Mouse (Mus musculus): Measurements from ENCODE around the gene Gm45713.
"Not testable (repeated sequence)": the region's sequence is repeated elsewhere in the genome, so short reads cannot be mapped to it uniquely, and the experiment has no call there.

The Gm45713 gene

DNA sequence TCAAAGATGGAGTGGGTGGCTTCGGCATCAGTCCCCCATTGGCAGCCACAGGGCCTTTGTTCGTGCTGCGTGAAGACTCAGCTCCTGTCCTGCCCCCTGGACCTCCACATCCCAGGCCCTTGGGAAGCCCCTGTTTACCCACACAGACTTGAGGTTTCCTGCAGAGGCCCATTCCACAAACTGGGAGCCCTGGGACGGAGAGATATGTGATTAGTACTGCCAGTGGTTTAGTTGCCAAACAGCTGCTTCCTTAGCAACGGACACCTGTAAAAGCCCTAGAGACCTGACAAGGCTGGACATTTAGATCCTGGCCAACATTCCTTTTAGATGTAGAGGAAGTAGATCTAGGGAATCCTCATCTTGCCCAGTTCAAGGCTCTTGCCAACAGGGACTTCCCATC, 5.9 kb upstream of the Gm45713 start:
- peak in 1 of 2 experiments; percentile 5 for DNase-seq

DNA sequence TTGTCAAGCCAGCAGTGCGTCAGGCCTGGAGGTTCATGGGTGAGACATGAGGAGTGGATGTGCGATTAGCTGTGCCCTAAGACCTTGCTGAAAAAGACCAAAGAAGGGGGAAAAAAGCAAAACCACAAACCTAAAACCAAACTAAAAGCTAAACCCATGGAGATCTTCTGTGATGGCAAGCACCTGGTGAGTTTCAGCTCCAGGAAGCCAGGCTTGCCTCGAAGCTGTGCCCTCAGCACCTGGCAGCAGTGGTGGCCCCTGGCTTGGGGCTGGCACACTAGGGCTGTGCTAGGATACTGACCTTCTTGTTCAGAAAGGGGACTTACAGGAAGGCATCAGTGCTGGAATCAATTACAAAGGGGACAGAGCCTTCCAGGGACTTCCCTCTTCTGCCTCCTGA, 5.3 kb upstream of the Gm45713 start:
- no peak for DNase-seq

GRCm38 (mm10) chr7:45139904-45140723, 4.1 kb upstream of the Gm45713 start:
- peak in 1 of 2 experiments; percentile 75 for DNase-seq

- no peak for DNase-seq
These were observed 2.4 kb upstream of the Gm45713 start for GRCm38 (mm10) chr7:45138403-45138802.

- peak in 1 of 2 experiments; percentile 12 for DNase-seq
These were observed 1.4 kb upstream of the Gm45713 start for GRCm38 (mm10) chr7:45137171-45138006.

GRCm38 (mm10) chr7:45135370-45135769, 661 bp downstream of the Gm45713 start:
- peak in 1 of 2 experiments; percentile 9 for DNase-seq

GRCm38 (mm10) chr7:45134544-45135026, 1.4 kb downstream of the Gm45713 start:
- DNase-seq = peak in 1 of 2 experiments; percentile 26

GRCm38 (mm10) chr7:45133446-45134159, 2.4 kb downstream of the Gm45713 start:
- DNase-seq = no peak

- no peak for DNase-seq
These were observed 4.2 kb downstream of the Gm45713 start for GRCm38 (mm10) chr7:45131850-45132249.

DNA sequence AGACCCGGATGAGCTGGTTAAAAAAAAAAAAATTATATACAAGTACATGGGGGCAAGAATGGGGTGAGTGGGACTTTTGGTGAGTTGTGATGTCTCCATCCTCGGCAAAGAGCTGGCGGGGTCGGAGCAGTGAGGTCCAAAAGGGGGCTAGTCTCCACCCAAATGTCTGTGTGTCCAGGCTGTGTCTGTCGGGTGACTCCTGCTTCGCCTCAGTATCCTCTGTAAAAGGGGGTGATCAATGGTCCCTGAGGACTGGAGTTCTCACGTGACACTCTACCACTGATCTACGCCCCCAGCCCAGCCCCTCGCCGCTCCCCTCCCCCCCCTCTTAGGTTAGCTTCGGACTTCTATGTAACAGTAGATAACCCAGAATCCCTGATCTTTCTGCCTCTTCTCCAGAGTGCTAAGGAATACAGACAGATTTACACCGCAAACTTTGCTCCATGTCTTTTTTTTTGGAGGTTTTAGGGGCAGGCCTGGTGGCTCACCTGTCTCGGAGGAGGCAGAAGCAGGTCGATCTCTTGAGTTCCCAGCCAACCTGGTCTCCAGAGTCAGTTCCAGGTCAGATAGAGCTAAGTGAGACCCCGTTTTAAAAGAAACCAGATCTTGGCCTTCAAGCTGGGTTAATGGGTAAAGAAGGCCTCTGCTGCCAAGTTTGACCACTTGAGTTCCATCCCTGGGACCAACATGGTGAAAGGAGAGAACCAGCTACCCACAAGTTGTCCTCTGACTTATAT, 6.1 kb downstream of the Gm45713 start:
- DNase-seq = no peak

- DNase-seq = peak in 1 of 2 experiments; percentile 68
These were observed 6.7 kb downstream of the Gm45713 start for GRCm38 (mm10) chr7:45129318-45129717.

DNA sequence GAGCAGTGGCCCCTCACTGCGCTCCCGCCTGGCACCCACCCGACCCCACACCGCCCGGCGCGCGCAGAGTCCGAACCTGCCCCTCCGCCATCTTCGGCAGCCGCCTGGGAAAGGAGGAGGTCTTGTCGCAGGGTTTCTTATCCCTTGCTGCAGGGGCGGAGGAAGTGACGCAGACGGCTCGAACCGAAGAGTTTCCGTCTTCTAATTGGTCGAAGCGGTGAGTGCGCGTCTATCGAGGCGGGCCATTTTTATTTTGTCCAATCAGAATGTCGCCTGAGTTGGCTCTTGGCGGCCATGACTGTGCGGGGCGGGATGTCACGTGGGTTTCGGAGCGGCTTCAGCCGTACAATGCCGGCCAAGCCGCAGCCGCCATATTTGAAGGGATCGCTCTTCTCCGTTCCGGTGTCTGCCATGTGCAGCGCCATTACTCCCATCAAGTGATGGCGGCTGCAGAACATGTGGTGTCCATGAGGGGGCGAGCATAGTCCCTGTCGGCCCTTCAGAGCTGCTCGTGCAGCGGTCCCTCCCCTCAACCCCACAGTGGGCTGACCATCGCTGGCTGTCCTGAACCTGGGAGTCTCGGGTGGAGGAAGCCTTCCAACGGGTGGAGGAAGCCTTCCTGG, 7.3 kb downstream of the Gm45713 start, which contains the start of gene Rpl13a:
Rpl13a (minus strand) TSS at position 138 of the 623 bp plus-strand sequence.
- DNase-seq = peak; percentile 98 to 99

DNA sequence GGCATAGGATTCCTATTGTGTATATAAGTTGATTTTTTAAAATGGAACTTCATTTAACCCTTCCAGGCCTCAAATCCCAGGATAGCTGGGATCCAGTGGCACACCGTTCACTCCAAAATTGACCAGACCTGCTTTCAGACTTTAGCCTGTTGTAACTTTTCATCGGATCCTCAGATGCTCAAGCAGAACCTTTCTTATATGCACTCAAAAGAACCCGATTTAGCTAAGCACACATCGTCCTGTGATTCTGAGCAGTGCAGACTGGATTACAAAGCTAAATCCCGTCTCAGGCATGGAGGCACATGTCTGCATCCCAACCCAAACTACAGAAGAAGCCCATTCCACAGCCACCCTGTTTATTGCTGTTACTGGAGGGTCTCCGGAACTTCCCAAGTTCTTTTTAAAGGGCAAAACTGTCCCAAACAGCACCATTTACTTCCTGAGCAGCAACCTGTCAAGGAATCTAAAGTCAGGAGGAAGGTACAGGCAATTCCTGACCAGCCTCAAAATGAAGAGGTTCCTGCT, 8.3 kb downstream of the Gm45713 start:
- DNase-seq = no peak

DNA sequence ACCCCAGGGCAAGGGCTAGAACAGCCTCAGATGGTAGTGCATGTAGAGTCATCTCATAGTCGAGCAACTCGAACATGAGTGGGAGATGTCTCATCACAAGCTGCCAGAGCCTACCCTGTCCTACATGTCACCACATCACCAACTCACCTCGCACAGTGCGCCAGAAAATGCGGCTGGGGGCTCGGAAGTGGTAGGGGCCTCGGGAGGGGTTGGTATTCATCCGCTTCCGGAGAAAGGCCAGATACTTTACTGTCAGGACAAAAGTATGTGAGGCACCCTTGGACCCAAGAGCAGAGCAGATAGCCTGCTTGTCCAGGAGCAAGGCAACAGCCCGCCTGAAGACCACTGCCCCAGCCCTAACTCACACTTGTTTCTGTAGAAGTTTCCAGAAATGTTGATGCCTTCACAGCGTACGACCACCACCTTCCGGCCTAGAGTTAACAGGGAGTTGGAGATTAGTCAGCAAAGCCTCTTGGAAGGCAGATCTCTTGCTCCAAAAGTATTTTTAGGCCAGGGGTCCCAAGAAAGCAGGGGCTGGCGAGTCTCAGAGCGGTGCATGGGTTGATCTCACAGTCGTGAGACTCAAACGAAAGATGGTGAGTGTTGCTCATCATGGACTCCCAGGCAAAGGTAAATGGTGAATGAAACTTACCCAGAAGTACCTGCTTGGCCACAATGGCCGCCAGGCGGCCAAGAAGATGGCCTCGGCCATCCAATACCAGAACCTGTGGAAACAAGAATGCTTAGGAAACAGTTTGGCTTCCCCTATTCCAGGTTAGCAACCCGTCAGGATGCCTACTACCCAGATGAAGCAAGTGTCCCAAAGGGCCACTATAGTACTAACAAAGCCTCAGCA, 9.0 kb downstream of the Gm45713 start:
- DNase-seq = no peak

DNA sequence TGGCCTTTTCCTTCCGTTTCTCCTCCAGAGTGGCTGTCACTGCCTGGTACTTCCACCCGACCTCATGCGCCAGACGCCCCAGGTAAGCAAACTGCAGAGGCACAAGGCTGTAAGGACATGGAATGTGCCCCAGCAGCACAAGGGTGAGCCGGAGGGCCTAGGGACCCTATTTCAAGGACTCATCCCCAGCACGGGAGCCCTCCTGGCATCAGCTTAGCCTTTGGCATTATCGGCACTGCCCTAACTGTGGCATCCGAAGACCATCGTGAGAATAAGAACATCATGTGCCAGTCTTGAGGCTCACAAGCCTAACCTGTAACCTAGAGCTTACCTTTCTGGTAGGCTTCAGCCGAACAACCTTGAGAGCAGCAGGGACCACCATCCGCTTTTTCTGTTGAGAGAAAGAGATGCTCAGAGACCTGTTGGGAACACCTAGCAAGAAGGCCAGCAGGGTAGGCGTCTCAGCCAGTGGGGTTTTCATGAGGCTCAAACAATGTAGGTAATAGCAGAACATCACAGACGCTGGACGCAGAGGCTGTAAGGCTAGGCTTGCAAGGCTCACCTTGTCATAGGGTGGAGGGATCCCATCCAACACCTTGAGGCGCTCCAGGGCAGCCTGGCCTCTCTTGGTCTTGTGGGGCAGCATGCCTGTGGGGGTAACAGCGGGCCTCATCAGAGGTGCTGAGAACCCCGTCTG, 9.7 kb downstream of the Gm45713 start:
- no peak for DNase-seq

DNA sequence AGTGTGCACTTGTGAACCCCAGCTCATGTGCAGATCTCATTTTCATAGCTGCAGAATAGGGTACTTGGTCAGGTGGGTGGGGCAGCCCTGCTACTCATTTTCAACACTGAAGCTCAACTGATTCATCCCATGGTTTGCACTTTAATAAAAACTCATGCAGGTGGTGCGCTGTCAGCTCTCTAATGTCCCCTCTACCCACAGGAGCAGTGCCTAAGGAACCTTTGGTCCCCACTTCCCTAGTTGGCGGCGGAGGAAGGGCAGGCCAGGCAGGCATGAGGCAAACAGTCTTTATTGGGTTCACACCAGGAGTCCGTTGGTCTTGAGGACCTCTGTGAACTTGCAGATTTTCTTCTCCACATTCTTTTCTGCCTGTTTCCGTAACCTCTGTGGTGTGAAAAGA, 10.4 kb downstream of the Gm45713 start:
- DNase-seq = not testable (repeated sequence)

DNA sequence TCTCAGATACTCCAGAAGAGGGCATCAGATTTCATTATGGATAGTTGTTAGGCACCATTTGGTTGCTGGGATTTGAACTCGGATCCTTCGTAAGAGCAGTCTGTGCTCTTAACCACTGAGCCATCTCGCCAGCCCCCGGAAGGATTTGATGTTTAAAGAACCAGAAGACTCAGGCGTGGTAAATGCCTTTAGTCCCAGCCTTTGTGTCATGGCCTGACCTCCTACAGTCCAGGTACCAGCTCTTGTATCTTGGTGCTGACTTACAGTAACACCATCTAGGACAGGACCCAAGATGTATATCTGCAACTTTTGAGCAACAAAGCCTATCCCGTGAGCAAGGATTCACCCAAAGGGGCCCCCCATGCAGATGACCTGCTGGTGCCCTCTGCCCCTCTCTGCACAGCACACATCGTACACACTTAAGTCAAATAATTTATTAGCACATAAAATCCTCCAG, 10.9 kb downstream of the Gm45713 start:
- no peak for DNase-seq

DNA sequence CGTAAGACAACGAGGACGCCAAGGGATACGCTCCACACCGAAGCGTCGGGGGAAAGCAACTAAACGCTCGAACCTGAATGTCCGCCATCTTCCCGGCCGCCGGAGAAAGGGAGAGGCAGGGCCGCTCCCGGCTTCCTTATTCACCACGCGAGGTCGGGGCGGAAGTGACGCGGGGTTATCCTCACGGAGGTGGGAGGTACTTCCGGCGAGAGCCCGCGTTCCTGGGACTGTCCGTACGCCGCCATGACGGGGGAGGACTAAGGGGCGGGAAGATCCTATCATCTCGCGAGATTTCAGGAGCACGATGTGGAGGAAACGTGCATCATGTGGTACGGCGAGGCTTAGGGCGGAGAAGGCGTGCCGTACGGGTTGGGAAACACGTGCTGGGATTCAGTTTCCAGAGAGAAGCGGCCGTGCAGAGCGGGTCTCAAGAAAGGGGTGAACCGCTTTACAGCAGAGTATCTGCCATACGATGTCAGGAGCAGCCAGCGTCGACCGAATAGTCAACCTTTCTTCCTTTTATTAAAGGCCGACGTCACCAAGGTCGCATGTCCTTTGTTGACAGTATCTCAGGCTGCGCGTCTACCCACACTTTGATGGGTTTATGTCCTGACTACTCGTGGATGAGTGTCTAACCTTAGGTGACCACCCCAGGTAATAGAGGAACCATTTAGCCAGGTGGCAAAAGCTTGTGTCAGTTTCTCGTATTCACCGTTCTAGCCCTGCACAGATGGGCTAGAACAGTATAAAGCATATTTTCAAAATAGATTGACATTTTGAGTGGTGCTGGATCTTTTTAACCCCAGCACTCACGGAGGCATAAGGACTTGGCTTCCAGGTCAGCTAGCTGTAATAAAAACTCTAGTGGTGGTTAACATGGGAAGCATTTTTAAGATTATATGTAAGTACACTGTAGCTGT, 11.5 kb downstream of the Gm45713 start, which contains the start of gene Rps11:
Rps11 (minus strand) TSS at position 216 of the 920 bp plus-strand sequence.
- DNase-seq = peak; percentile 98 to 99
